Mouse (Mus musculus) lung, postnatal 0 days (tissue): Measurements from ENCODE around the gene Btbd16.

Experiments used
- CTCF ChIP-seq: IDR thresholded peaks from 2 replicates; pipeline ENCODE4 v1.5.1; 2016; ENCODE audit warnings: antibody characterized with exemption, mild to moderate bottlenecking
- EP300 ChIP-seq: IDR thresholded peaks from 2 replicates; pipeline ENCODE4 v1.6.1; 2016; ENCODE audit warnings: antibody characterized with exemption, mild to moderate bottlenecking, control low read depth

DNA sequence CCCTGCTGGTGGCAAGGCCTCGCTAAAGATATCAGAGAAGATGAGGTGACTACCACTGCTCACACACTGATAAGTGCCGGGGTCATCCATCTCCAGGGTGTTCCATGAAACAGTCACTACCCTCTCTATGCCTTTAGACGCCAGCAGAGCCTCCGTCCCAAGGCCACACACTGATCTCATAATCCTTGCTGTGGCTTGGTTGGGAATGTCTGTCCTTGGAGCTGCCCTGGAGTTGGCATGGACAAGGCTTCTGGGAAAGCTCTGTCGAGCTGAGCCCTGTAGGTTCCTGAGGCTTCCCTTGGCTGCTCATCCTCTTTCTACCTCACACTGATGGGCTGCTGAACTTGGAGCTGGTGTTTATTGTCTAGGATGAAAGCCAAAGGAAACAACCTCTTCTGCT lies 12.8 kb downstream of the Btbd16 start:
- TF ChIP-seq CTCF (no peak), EP300 (no peak)
